Mouse (Mus musculus) kidney, embryonic 16.5 days (tissue): ENCODE results near the gene Zfp706. TPM values are rescaled to one million over a fixed set of nuclear protein-coding genes. Genes with fewer than 3 reads are reported as not detected.

Experiments used
- ATAC-seq: fragments of 200-750 bp; cut with Nextera tagmentation; 2 replicates; pipeline ENCODE4 v1.8.0; 2017; ENCODE audit warnings: moderate TSS enrichment; ENCODE audit not compliant: low FRiP score, low TSS enrichment
- H3K27ac ChIP-seq: fragments of 300-500 bp; sonication (generic); 2 replicates; pipeline ENCODE4 v1.5.1; 2014; ENCODE audit warnings: low read length
- H3K27me3 ChIP-seq: fragments of 300-500 bp; sonication (generic); 2 replicates; pipeline ENCODE4 v1.6.1; 2014; ENCODE audit warnings: low read length, control low read depth, mixed read lengths; ENCODE audit not compliant: insufficient read depth
- H3K36me3 ChIP-seq: fragments of 300-500 bp; sonication (generic); 2 replicates; pipeline ENCODE4 v1.6.1; 2014; ENCODE audit warnings: low read length, control low read depth, mixed read lengths; ENCODE audit not compliant: insufficient read depth
- H3K4me1 ChIP-seq: fragments of 300-500 bp; sonication (generic); 2 replicates; pipeline ENCODE4 v1.6.1; 2014; ENCODE audit warnings: low read length, control low read depth, mixed read lengths; ENCODE audit not compliant: insufficient read depth
- H3K4me2 ChIP-seq: fragments of 300-500 bp; sonication (generic); replicated peaks from 2 replicates; pipeline ENCODE4 v1.6.1; 2014; ENCODE audit warnings: low read depth, low read length
- H3K4me3 ChIP-seq: fragments of 300-500 bp; sonication (generic); 2 replicates; pipeline ENCODE4 v1.5.1; 2014; ENCODE audit warnings: mild to moderate bottlenecking, low read length
- H3K9ac ChIP-seq: fragments of 300-500 bp; sonication (generic); replicated peaks from 2 replicates; pipeline ENCODE4 v1.6.1; 2014; ENCODE audit warnings: low read length
- H3K9me3 ChIP-seq: fragments of 300-500 bp; sonication (generic); 2 replicates; pipeline ENCODE4 v1.6.1; 2016; ENCODE audit warnings: low read length, control low read depth
- WGBS: fragments of 180-500 bp; shearing (Covaris S2); extraction: QIAGEN DNeasy Blood & Tissue Kit; methylation state at CpG from one replicate; pipeline ENCODE4 v1.1.7; 2014; 5-methylcytosine and 5-hydroxymethylcytosine counted together
- polyA plus RNA-seq: library from polyadenylated mRNA; unstranded; fragments of >200 nt; fragmentation: Nextera tagmentation; extraction: Ambion mirVana; gene quantifications from 2 replicates; pipeline ENCODE4 v1.2.1, GENCODE M21; 2015

Gene Zfp706
- polyA plus RNA-seq, 1 experiment from 2014 or later, result 418 TPM

GRCm38 (mm10) chr15:36985567-36985925 lies 22.0 kb downstream of the Zfp706 start:
- Histone ChIP-seq H3K4me1 (peaks cover 24% of the 10 kb centered on the region), H3K27me3 (no peaks in the 10 kb centered on the region), H3K9me3 (no peaks in the 10 kb centered on the region), H3K4me2 (no peak overlapping the region), H3K4me3 (no peak overlapping the region), H3K27ac (no peak overlapping the region), H3K9ac (no peak overlapping the region), H3K36me3 (no peaks in the 10 kb centered on the region)
- peak; percentile 69; the same call in 1 of the 2 replicates for ATAC-seq
- 28% methylated on average over 6 of the region's 6 CpGs for WGBS

GRCm38 (mm10) chr15:36984921-36985566 lies 22.5 kb downstream of the Zfp706 start:
- no peak overlapping the region for H3K27ac ChIP-seq
- H3K36me3 ChIP-seq, result no peaks in the 10 kb centered on the region
- H3K27me3 ChIP-seq, result no peaks in the 10 kb centered on the region
- H3K9ac ChIP-seq, result no peak overlapping the region
- peak; percentile 32; the same call in 1 of the 2 replicates for ATAC-seq
- H3K4me3 ChIP-seq, result no peak overlapping the region
- H3K4me1 ChIP-seq, result peaks cover 29% of the 10 kb centered on the region
- H3K9me3 ChIP-seq, result no peaks in the 10 kb centered on the region
- 26% methylated on average over 1 of the region's 1 CpGs for WGBS
- H3K4me2 ChIP-seq, result no peak overlapping the region

GRCm38 (mm10) chr15:36983455-36983854 lies 24.1 kb downstream of the Zfp706 start:
- H3K9ac ChIP-seq, result no peak overlapping the region
- no peaks in the 10 kb centered on the region for H3K9me3 ChIP-seq
- H3K4me3 ChIP-seq, result no peak overlapping the region
- 0 out of 2 replicates have a peak, but pooled peaks cover 2% of the 10 kb centered on the region for H3K27me3 ChIP-seq
- H3K4me2 ChIP-seq, result no peak overlapping the region
- 54% methylated on average over 3 of the region's 3 CpGs for WGBS
- no peaks in the 10 kb centered on the region for H3K36me3 ChIP-seq
- no peak overlapping the region for H3K27ac ChIP-seq
- ATAC-seq, result no peak
- peaks cover 33% of the 10 kb centered on the region for H3K4me1 ChIP-seq

GRCm38 (mm10) chr15:36980238-36980637 lies 27.3 kb downstream of the Zfp706 start:
- Histone ChIP-seq H3K4me2 (peak overlapping the region; percentile 72), H3K9me3 (no peaks in the 10 kb centered on the region), H3K36me3 (no peaks in the 10 kb centered on the region), H3K9ac (peak overlapping the region; percentile 30), H3K27me3 (0 out of 2 replicates have a peak, but pooled peaks cover 2% of the 10 kb centered on the region), H3K4me1 (peaks cover 16% of the 10 kb centered on the region), H3K4me3 (peak overlapping the region; percentile 48), H3K27ac (no peak overlapping the region)
- 52% methylated on average over 8 of the region's 8 CpGs for WGBS
- peak; percentile 25; the same call in 1 of the 2 replicates for ATAC-seq

GRCm38 (mm10) chr15:36979488-36980201 lies 27.9 kb downstream of the Zfp706 start:
- peaks cover 10% of the 10 kb centered on the region for H3K4me1 ChIP-seq
- peak overlapping the region; percentile 48 for H3K4me3 ChIP-seq
- ATAC-seq, result peak; percentile 83; the same call in 1 of the 2 replicates
- WGBS, result 4% methylated on average over 20 of the region's 20 CpGs
- peak overlapping the region; percentile 72 for H3K4me2 ChIP-seq
- no peaks in the 10 kb centered on the region for H3K36me3 ChIP-seq
- no peaks in the 10 kb centered on the region for H3K9me3 ChIP-seq
- 0 out of 2 replicates have a peak, but pooled peaks cover 2% of the 10 kb centered on the region for H3K27me3 ChIP-seq
- no peak overlapping the region for H3K27ac ChIP-seq
- H3K9ac ChIP-seq, result peak overlapping the region; percentile 30

- 29% methylated on average over 5 of the region's 5 CpGs for WGBS
- H3K9ac ChIP-seq, result peak overlapping the region; percentile 30; the same call in 1 of the 2 replicates
- H3K27ac ChIP-seq, result no peak overlapping the region
- no peaks in the 10 kb centered on the region for H3K9me3 ChIP-seq
- ATAC-seq, result no peak
- H3K4me2 ChIP-seq, result peak overlapping the region; percentile 72
- H3K4me3 ChIP-seq, result peak overlapping the region; percentile 48
- no peaks in the 10 kb centered on the region for H3K36me3 ChIP-seq
- peaks cover 10% of the 10 kb centered on the region for H3K4me1 ChIP-seq
- H3K27me3 ChIP-seq, result 0 out of 2 replicates have a peak, but pooled peaks cover 2% of the 10 kb centered on the region
Observed at GRCm38 (mm10) chr15:36979159-36979487, 28.4 kb downstream of the Zfp706 start.

GRCm38 (mm10) chr15:36977823-36978222 lies 29.8 kb downstream of the Zfp706 start:
- 66% methylated on average over 8 of the region's 8 CpGs for WGBS
- Histone ChIP-seq H3K4me2 (no peak overlapping the region), H3K27ac (no peak overlapping the region), H3K36me3 (no peaks in the 10 kb centered on the region), H3K4me1 (peaks cover 10% of the 10 kb centered on the region), H3K4me3 (no peak overlapping the region), H3K9ac (no peak overlapping the region), H3K27me3 (0 out of 2 replicates have a peak, but pooled peaks cover 2% of the 10 kb centered on the region), H3K9me3 (no peaks in the 10 kb centered on the region)
- ATAC-seq, result no peak

GRCm38 (mm10) chr15:36975690-36976089 lies 31.9 kb downstream of the Zfp706 start:
- H3K36me3 ChIP-seq, result no peaks in the 10 kb centered on the region
- no peak overlapping the region for H3K4me2 ChIP-seq
- peaks cover 10% of the 10 kb centered on the region for H3K4me1 ChIP-seq
- 59% methylated on average over 5 of the region's 5 CpGs for WGBS
- H3K27ac ChIP-seq, result no peak overlapping the region
- no peak overlapping the region for H3K4me3 ChIP-seq
- no peak overlapping the region for H3K9ac ChIP-seq
- 0 out of 2 replicates have a peak, but pooled peaks cover 2% of the 10 kb centered on the region for H3K27me3 ChIP-seq
- no peaks in the 10 kb centered on the region for H3K9me3 ChIP-seq
- no peak for ATAC-seq

- WGBS, result 80% methylated on average over 2 of the region's 2 CpGs
- H3K4me2 ChIP-seq, result no peak overlapping the region
- peaks cover 7% of the 10 kb centered on the region for H3K4me1 ChIP-seq
- no peaks in the 10 kb centered on the region for H3K36me3 ChIP-seq
- no peak for ATAC-seq
- no peak overlapping the region for H3K27ac ChIP-seq
- no peak overlapping the region for H3K9ac ChIP-seq
- 0 out of 2 replicates have a peak, but pooled peaks cover 2% of the 10 kb centered on the region for H3K27me3 ChIP-seq
- H3K9me3 ChIP-seq, result no peaks in the 10 kb centered on the region
- no peak overlapping the region for H3K4me3 ChIP-seq
Observed at GRCm38 (mm10) chr15:36975256-36975620, 32.3 kb downstream of the Zfp706 start.
